Mouse (Mus musculus): ENCODE data around the gene Pth1r. TPM values are rescaled to one million over a fixed set of nuclear protein-coding genes. Genes with fewer than 3 reads are reported as not detected.
"Not testable (repeated sequence)": the region's sequence is repeated elsewhere in the genome, so short reads cannot be mapped to it uniquely, and the experiment has no call there.

Pth1r gene
- polyA plus RNA-seq, 1 experiment from 2014 or later, result 17.9 TPM

DNA sequence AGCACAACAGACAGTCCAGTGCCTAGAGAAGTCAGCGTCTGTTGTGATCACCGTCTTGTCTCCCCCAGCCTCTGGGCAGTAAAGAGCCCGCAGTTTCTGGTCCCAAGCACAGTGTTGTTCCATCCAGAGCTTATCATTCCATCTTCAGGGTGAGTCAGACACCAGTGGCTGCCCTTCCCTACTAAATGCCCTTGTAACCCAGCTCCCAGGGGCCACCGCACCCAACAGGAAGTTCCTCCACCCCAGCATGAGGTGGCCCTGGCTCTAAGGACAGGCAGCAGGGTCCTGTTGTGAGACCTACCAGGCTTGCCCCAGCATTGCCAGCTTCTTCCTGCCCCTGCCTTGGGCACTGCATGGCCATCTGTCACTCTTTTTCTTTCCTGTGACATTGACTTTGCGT, 61.4 kb downstream of the Pth1r start:
- peak overlapping the region; percentile 48; the same call in 1 of the 2 replicates for H3K9ac ChIP-seq (ENCODE audit: low read length)
- no peaks in the 10 kb centered on the region for H3K36me3 ChIP-seq (ENCODE audit: control insufficient read depth, insufficient read depth, low read length)
- no peaks in the 10 kb centered on the region for H3K9me3 ChIP-seq (replicated peaks; ENCODE audit: control insufficient read depth, low read length)
- WGBS, result 61% methylated on average over 5 of the region's 5 CpGs
- peaks cover 34% of the 10 kb centered on the region for H3K4me1 ChIP-seq (ENCODE audit: control insufficient read depth, insufficient read depth, low read length)
- ATAC-seq (ENCODE audit: insufficient read depth, low FRiP score), result peak; percentile 35; the same call in 1 of the 2 replicates
- no peaks in the 10 kb centered on the region for H3K27me3 ChIP-seq (ENCODE audit: control insufficient read depth, insufficient read depth, low read length)
- H3K4me3 ChIP-seq (replicated peaks; ENCODE audit: low read length), result no peak overlapping the region
- H3K27ac ChIP-seq (ENCODE audit: low read length), result peak overlapping the region; percentile 98
- H3K4me2 ChIP-seq (ENCODE audit: low read depth, low read length), result no peak overlapping the region

- H3K36me3 ChIP-seq (ENCODE audit: control insufficient read depth, insufficient read depth, low read length), result no peaks in the 10 kb centered on the region
- H3K27me3 ChIP-seq (ENCODE audit: control insufficient read depth, insufficient read depth, low read length), result no peaks in the 10 kb centered on the region
- no peaks in the 10 kb centered on the region for H3K9me3 ChIP-seq (replicated peaks; ENCODE audit: control insufficient read depth, low read length)
- 79% methylated on average over 8 of the region's 8 CpGs for whole genome bisulfite sequencing
- no peak for ATAC-seq (ENCODE audit: insufficient read depth, low FRiP score)
- peak overlapping the region; percentile 98 for H3K27ac ChIP-seq (ENCODE audit: low read length)
- H3K9ac ChIP-seq (ENCODE audit: low read length), result peak overlapping the region; percentile 58; the same call in 1 of the 2 replicates
- no peak overlapping the region for H3K4me3 ChIP-seq (replicated peaks; ENCODE audit: low read length)
- peaks cover 34% of the 10 kb centered on the region for H3K4me1 ChIP-seq (ENCODE audit: control insufficient read depth, insufficient read depth, low read length)
- 0 out of 2 replicates have a peak overlapping the region, but pooled peaks have one; percentile 31 for H3K4me2 ChIP-seq (ENCODE audit: low read depth, low read length)
These were observed 61.8 kb downstream of the Pth1r start for GRCm38 (mm10) chr9:110685187-110685586.

- Histone ChIP-seq H3K27me3 (ENCODE audit: control insufficient read depth, insufficient read depth, low read length) (no peaks in the 10 kb centered on the region), H3K4me2 (ENCODE audit: low read depth, low read length) (peak overlapping the region; percentile 31; the same call in 1 of the 2 replicates), H3K27ac (ENCODE audit: low read length) (peak overlapping the region; percentile 98), H3K4me3 (replicated peaks; ENCODE audit: low read length) (no peak overlapping the region), H3K9ac (ENCODE audit: low read length) (peak overlapping the region; percentile 58), H3K4me1 (ENCODE audit: control insufficient read depth, insufficient read depth, low read length) (peaks cover 32% of the 10 kb centered on the region), H3K9me3 (replicated peaks; ENCODE audit: control insufficient read depth, low read length) (no peaks in the 10 kb centered on the region), H3K36me3 (ENCODE audit: control insufficient read depth, insufficient read depth, low read length) (no peaks in the 10 kb centered on the region)
- WGBS, result 48% methylated on average over 6 of the region's 6 CpGs
- peak; percentile 78 for ATAC-seq (ENCODE audit: insufficient read depth, low FRiP score)
These were observed 62.7 kb downstream of the Pth1r start for GRCm38 (mm10) chr9:110684100-110684831.

DNA sequence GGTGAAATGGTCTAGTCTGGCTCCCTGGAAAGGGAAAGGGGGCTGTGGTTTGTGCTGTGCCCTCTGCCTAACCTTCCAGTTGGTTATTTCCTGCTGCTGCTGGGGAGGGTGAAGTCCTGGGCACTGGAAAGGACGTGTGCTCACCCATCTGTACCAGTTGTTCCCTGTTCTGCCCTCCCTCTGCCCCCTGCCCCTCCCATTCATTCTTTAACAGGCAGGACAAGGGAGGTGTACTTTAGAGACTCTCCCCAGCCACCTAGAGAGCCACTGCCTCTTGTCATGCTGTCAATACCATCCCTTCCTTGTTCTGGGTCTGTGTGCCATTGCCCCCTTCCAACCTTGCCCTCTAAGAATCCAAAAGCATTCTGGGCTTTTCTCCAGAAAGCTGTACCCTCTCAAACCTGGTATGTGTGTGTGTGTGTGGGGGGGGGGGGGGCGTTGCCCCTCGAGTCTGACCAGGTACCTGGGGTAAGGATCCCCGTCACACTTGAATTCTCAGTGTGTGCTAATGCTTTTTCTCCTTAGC, 63.3 kb downstream of the Pth1r start:
- Histone ChIP-seq H3K9ac (ENCODE audit: low read length) (peak overlapping the region; percentile 52), H3K36me3 (ENCODE audit: control insufficient read depth, insufficient read depth, low read length) (no peaks in the 10 kb centered on the region), H3K4me2 (ENCODE audit: low read depth, low read length) (peak overlapping the region; percentile 31), H3K9me3 (replicated peaks; ENCODE audit: control insufficient read depth, low read length) (no peaks in the 10 kb centered on the region), H3K27me3 (ENCODE audit: control insufficient read depth, insufficient read depth, low read length) (no peaks in the 10 kb centered on the region), H3K27ac (ENCODE audit: low read length) (peak overlapping the region; percentile 98), H3K4me3 (replicated peaks; ENCODE audit: low read length) (0 out of 2 replicates have a peak overlapping the region, but pooled peaks have one; percentile 0), H3K4me1 (ENCODE audit: control insufficient read depth, insufficient read depth, low read length) (peaks cover 32% of the 10 kb centered on the region)
- peak; percentile 74 for ATAC-seq (ENCODE audit: insufficient read depth, low FRiP score)
- WGBS, result 52% methylated on average over 4 of the region's 4 CpGs

- ATAC-seq (ENCODE audit: insufficient read depth, low FRiP score); H3K36me3 ChIP-seq (ENCODE audit: control insufficient read depth, insufficient read depth, low read length); H3K27me3 ChIP-seq (ENCODE audit: control insufficient read depth, insufficient read depth, low read length); H3K9me3 ChIP-seq (replicated peaks; ENCODE audit: control insufficient read depth, low read length); H3K4me3 ChIP-seq (replicated peaks; ENCODE audit: low read length); H3K9ac ChIP-seq (ENCODE audit: low read length); H3K4me2 ChIP-seq (ENCODE audit: low read depth, low read length): not testable (repeated sequence)
- Histone ChIP-seq H3K27ac (ENCODE audit: low read length) (peak overlapping the region; percentile 98), H3K4me1 (ENCODE audit: control insufficient read depth, insufficient read depth, low read length) (peaks cover 35% of the 10 kb centered on the region)
- 72% methylated on average over 3 of the region's 3 CpGs for WGBS
These were observed 64.2 kb downstream of the Pth1r start for GRCm38 (mm10) chr9:110682697-110683096.

- WGBS, result 61% methylated on average over 5 of the region's 5 CpGs
- Histone ChIP-seq H3K4me3 (replicated peaks; ENCODE audit: low read length) (no peak overlapping the region), H3K36me3 (ENCODE audit: control insufficient read depth, insufficient read depth, low read length) (no peaks in the 10 kb centered on the region), H3K9ac (ENCODE audit: low read length) (no peak overlapping the region), H3K4me2 (ENCODE audit: low read depth, low read length) (no peak overlapping the region), H3K27me3 (ENCODE audit: control insufficient read depth, insufficient read depth, low read length) (no peaks in the 10 kb centered on the region), H3K9me3 (replicated peaks; ENCODE audit: control insufficient read depth, low read length) (no peaks in the 10 kb centered on the region), H3K27ac (ENCODE audit: low read length) (peak overlapping the region; percentile 1; the same call in 1 of the 2 replicates), H3K4me1 (ENCODE audit: control insufficient read depth, insufficient read depth, low read length) (peaks cover 36% of the 10 kb centered on the region)
- no peak for ATAC-seq (ENCODE audit: insufficient read depth, low FRiP score)
These were observed 64.7 kb downstream of the Pth1r start for GRCm38 (mm10) chr9:110682255-110682654.

GRCm38 (mm10) chr9:110681817-110682216, 65.1 kb downstream of the Pth1r start:
- ATAC-seq (ENCODE audit: insufficient read depth, low FRiP score), result no peak
- Histone ChIP-seq H3K27ac (ENCODE audit: low read length) (peak overlapping the region; percentile 1; the same call in 1 of the 2 replicates), H3K4me3 (replicated peaks; ENCODE audit: low read length) (no peak overlapping the region), H3K36me3 (ENCODE audit: control insufficient read depth, insufficient read depth, low read length) (no peaks in the 10 kb centered on the region), H3K9ac (ENCODE audit: low read length) (no peak overlapping the region), H3K4me2 (ENCODE audit: low read depth, low read length) (no peak overlapping the region), H3K9me3 (replicated peaks; ENCODE audit: control insufficient read depth, low read length) (no peaks in the 10 kb centered on the region), H3K27me3 (ENCODE audit: control insufficient read depth, insufficient read depth, low read length) (no peaks in the 10 kb centered on the region), H3K4me1 (ENCODE audit: control insufficient read depth, insufficient read depth, low read length) (peaks cover 31% of the 10 kb centered on the region)
- WGBS, result 76% methylated on average over 9 of the region's 9 CpGs

DNA sequence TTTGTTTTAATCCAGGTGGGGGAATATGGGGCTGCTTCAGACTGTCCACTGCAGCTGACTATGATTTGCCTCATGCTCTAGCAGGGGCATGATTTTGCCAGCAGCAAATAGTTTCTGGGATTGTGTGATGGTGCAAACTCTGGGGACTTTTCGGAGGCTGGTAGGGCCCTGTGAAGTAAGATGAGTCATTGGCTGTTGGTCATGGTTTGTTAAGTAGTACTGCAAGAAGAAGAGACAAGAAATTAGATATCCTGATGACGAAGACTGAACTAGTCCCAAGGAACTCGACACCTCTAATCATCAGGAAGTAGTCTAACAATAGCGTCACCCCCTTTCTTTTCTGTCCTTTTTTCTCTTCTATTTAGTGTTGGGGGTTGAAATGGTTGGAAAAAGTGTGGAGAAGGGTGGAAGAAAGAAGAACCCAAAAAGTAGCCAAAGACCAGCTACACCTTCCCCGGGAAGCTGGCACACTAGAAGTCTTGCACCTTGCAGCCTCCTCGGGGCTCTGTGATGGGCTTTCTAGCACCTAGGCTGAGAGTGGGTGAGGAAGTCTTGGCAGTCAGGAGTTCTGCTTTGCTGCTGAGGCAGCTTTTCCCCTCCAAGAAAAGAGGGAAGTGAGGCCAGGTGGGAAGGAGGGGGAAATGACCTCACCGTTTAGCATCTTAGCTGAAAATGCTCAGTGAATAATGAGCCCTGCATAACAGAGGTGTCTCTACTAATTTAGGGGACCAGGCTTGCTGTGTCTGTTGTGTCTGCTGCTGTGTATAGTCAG, 66.0 kb downstream of the Pth1r start:
- 79% methylated on average over 7 of the region's 7 CpGs for WGBS
- no peak overlapping the region for H3K4me3 ChIP-seq (replicated peaks; ENCODE audit: low read length)
- no peak overlapping the region for H3K27ac ChIP-seq (ENCODE audit: low read length)
- no peaks in the 10 kb centered on the region for H3K9me3 ChIP-seq (replicated peaks; ENCODE audit: control insufficient read depth, low read length)
- no peak overlapping the region for H3K4me2 ChIP-seq (ENCODE audit: low read depth, low read length)
- H3K9ac ChIP-seq (ENCODE audit: low read length), result no peak overlapping the region
- H3K4me1 ChIP-seq (ENCODE audit: control insufficient read depth, insufficient read depth, low read length), result peaks cover 30% of the 10 kb centered on the region
- no peaks in the 10 kb centered on the region for H3K36me3 ChIP-seq (ENCODE audit: control insufficient read depth, insufficient read depth, low read length)
- no peaks in the 10 kb centered on the region for H3K27me3 ChIP-seq (ENCODE audit: control insufficient read depth, insufficient read depth, low read length)
- no peak for ATAC-seq (ENCODE audit: insufficient read depth, low FRiP score)

- H3K4me2 ChIP-seq (ENCODE audit: low read depth, low read length), result no peak overlapping the region
- no peaks in the 10 kb centered on the region for H3K9me3 ChIP-seq (replicated peaks; ENCODE audit: control insufficient read depth, low read length)
- H3K9ac ChIP-seq (ENCODE audit: low read length), result no peak overlapping the region
- WGBS, result 73% methylated on average over 5 of the region's 5 CpGs
- no peaks in the 10 kb centered on the region for H3K27me3 ChIP-seq (ENCODE audit: control insufficient read depth, insufficient read depth, low read length)
- H3K4me1 ChIP-seq (ENCODE audit: control insufficient read depth, insufficient read depth, low read length), result peaks cover 22% of the 10 kb centered on the region
- H3K36me3 ChIP-seq (ENCODE audit: control insufficient read depth, insufficient read depth, low read length), result no peaks in the 10 kb centered on the region
- H3K4me3 ChIP-seq (replicated peaks; ENCODE audit: low read length), result no peak overlapping the region
- no peak overlapping the region for H3K27ac ChIP-seq (ENCODE audit: low read length)
- ATAC-seq (ENCODE audit: insufficient read depth, low FRiP score), result no peak
These were observed 68.1 kb downstream of the Pth1r start for GRCm38 (mm10) chr9:110678886-110679285.

All from stomach, embryonic 16.5 days (tissue).